Mouse (Mus musculus): Measurements from ENCODE around the gene Atp5f1.
"Not testable (repeated sequence)": the region's sequence is repeated elsewhere in the genome, so short reads cannot be mapped to it uniquely, and the experiment has no call there.

Atp5f1 gene

GRCm38 (mm10) chr3:105931095-105931494, 28.8 kb downstream of the Atp5f1 start:
- DNase-seq (ENCODE audit: low spot score in 2 of 2), result no peak

DNA sequence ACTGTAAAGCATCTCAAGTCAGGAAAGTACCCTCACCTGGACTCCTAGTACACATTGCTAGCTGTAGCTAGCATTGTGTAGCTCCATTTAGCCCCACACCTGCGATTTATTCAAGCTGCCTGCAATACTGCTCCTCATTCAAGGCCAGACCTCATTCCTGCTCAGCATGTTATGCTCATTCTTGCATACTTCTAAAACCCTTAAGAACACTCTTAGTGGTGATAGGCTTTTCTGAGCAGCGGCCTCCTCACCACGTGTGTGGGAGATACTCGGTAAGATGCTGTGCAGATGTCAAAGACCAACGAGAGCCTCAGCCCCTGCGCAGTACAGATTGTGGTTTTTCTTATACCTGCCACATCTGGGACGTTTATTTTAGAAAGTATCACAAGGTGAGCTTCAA, 30.1 kb downstream of the Atp5f1 start:
- no peak for DNase-seq (ENCODE audit: low spot score in 2 of 2)

- DNase-seq (ENCODE audit: low spot score in 2 of 2), result no peak
Measured at GRCm38 (mm10) chr3:105928781-105929180, 31.1 kb downstream of the Atp5f1 start.

DNA sequence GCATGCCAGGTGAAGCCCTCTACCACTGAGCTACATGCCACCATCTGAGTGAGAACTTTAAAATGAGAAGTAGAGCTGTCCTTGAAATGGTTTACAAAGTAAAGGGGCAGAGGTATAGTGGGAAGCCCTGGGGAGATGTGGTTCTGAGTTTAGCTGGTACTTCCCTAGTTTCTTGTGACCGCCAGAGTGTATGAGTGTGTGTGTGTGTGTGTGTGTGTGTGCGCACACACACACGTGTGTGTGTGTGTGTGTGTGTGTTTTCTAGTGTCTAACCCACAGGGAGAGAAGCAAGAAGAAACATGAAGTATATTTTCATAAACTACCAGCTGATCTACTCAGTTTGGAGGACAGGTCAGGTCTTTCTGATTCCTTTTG, 31.7 kb downstream of the Atp5f1 start:
- DNase-seq (ENCODE audit: low spot score in 2 of 2), result no peak

DNA sequence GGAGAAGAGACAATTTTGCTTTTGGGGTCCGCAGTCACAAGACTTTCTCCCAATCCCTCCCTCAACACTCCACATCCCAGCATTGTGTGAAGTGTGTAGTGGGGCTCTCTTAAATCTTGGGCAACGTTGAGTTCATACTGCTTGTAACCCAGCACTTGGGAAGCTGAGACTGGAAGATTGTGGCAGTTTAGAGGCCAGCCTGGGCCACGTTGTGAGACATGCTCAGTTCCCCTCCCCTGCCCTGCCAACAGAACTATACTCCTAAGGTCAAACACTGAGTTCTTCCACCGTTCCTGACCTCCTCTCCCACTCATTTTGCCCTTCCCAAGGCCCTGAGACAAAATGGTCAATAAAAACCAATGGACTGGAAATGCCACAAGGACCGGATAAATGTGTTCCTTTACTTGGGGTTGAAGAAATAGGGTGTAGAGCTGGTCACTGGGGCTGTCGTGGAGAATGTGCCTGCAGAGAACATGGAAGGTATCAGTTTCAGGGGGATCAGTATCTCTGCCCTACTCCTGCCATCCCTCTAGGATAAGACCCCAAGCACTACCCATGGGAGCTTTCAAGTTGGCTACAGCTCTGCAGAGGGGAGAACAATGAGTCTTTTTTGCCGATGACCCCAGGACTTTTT, 32.2 kb downstream of the Atp5f1 start:
- no peak for DNase-seq (ENCODE audit: low spot score in 2 of 2)

- no peak for DNase-seq (ENCODE audit: low spot score in 2 of 2)
Measured at GRCm38 (mm10) chr3:105924616-105925015, 35.3 kb downstream of the Atp5f1 start.

GRCm38 (mm10) chr3:105921959-105922358, 37.9 kb downstream of the Atp5f1 start:
- no peak for DNase-seq (ENCODE audit: low spot score in 2 of 2)

DNA sequence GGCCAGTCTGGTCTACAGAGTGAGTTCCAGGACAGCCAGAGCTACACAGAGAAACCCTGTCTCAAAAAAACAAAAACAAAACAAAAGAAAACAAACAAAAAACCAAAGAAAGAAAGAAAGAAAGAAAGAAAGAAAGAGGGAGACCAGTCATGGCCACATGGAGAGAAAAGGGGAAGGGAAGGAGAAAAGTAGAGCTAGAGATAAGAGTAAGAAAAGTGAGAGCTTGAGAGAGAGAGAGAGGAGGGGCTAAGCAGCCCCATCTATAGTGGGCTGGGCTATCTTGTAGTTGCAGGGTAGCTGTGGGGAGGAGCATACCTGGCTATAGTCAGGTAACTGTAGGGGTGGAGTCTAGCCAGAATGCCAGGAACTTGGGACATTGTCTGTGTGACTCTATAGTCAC, 39.2 kb downstream of the Atp5f1 start:
- DNase-seq (ENCODE audit: low spot score in 2 of 2), result not testable (repeated sequence)

GRCm38 (mm10) chr3:105918355-105918745, 41.5 kb downstream of the Atp5f1 start:
- no peak for DNase-seq (ENCODE audit: low spot score in 2 of 2)

- DNase-seq (ENCODE audit: low spot score in 2 of 2), result no peak
Measured at GRCm38 (mm10) chr3:105917656-105918354, 42.1 kb downstream of the Atp5f1 start.

DNA sequence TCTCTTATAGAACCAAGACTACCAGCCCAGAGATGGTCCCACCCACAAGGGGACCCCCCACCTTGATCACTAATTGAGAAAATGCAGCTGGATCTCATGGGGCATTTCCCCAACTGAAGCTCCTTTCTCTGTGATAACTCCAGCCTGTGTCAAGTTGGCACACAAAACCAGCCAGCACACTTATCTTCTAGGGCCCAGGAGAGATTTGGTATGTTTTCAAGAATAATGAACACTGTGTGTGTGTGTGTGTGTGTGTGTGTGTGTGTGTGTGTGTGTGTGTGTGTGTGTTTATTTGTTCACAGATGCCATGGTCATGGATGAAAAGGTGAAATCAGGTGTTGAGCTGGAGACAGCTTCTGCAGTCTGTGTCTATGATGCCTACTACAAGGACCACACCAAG, 43.4 kb downstream of the Atp5f1 start:
- not testable (repeated sequence) for DNase-seq (ENCODE audit: low spot score in 2 of 2)

DNA sequence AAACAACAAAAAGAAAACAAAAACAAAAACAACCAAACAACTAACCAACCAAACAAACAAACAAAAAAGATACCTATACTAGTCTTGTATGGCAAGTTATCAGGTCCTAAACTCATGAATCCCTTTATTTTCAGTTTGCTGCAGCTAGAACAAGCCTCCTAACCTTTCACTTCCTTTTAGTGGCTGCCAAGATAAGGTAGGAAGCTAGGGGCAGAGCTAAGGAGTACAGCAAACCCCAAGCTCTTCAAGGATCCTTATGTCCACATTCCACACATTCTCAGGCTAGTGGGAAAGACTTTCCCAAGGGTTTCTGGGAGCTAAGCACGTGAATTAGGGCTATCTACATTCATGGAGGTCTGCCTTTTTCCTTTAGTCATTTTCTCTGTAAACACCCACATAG, 44.6 kb downstream of the Atp5f1 start:
- no peak for DNase-seq (ENCODE audit: low spot score in 2 of 2)

DNA sequence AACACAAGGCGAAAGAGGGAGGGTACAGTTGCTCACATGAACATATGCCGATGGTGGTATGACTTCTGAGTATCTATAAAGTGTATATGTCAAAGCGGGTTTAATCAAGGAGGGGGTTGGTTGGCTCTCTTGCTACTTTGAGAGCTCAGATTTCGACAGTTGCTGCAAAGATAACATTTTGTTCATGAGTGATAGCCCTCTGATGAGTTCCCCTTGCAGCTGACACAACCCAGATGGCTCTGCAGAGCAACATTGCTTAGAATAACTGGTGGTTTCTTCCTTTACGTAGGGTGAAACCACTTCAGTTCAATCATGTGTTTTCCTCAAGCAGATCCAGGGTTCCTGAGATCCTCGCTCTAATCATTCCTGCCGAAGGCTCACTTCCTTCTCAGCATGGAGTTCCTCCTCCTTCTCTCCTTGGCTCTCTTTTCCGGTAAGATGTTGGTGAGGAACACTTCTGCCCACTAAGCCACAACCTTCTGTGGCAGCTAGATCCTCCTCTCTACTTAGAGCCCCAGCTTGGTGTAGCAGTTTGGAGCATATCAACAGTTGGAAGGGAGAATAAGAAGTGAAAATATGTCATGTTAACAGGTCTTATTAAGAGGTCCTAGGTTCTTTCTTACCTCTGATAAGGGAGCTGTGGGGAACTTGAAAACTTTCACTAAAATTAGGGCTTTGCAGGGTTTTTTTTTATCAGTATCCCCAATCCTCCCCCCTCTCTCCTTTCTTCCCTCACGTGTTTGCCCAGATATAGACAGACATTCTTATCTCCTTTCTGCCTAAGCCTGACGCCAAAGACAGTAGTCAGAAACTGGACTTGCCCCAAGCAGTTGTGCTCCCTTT, 45.8 kb downstream of the Atp5f1 start:
- no peak for DNase-seq (ENCODE audit: low spot score in 2 of 2)

GRCm38 (mm10) chr3:105912097-105912880, 47.6 kb downstream of the Atp5f1 start:
- DNase-seq (ENCODE audit: low spot score in 2 of 2), result no peak

DNA sequence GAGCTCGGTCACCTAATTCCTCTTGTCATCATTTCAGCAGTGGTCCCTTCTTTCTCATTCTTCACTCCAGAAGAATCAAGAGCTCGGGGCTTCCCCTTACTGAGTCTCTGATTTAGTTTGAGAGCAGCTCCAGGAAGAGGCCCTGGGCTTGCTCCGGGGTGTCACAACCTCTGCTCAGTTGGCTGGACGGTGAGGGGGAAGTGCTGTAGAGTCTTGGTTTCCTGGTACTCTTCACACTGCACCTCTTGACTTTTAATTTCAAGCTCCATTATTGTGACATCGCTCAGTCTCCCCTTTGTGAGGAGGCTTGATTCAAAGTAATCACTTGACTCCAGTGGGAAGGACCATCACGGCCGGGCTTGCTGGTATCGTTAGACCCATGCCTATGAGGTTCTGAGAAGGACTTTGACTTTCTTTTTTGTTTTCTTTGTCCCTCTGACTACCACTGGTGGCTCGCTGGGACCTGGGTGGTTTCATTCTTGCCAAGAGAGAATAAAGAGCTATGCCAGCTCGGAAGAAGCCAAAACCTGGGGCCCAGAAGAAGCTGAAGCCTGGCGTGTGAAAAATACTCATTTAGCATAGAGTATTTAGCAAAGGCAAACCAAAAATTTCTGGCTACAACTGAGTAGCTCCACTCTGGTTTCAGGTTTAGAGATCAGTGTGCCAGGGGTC, 49.2 kb downstream of the Atp5f1 start:
- DNase-seq (ENCODE audit: low spot score in 2 of 2), result no peak

GRCm38 (mm10) chr3:105908976-105909375, 50.9 kb downstream of the Atp5f1 start:
- DNase-seq (ENCODE audit: low spot score in 2 of 2), result no peak

- DNase-seq (ENCODE audit: low spot score in 2 of 2), result no peak
Measured at GRCm38 (mm10) chr3:105907956-105908655, 51.8 kb downstream of the Atp5f1 start.

GRCm38 (mm10) chr3:105904721-105905120, 55.2 kb downstream of the Atp5f1 start:
- no peak for DNase-seq (ENCODE audit: low spot score in 2 of 2)

GRCm38 (mm10) chr3:105904213-105904612, 55.7 kb downstream of the Atp5f1 start:
- no peak for DNase-seq (ENCODE audit: low spot score in 2 of 2)

DNA sequence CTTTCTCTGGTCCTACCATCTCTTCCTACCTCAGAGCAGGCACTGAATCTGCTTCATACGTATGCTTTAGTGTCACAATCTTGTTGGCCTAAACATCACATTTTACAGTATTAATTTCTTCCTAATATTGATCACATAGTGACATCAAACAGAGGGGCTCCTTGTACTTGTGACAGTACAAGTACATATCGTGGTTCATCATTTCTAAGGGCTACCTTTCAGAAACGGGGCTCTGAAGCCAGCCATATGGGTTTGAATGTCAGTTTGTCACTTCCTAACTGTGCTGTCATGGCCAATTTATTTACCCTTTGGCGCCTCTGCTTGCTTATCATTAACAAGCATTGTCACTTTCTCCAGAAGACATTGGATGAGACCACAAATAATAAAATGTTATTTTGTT, 58.4 kb downstream of the Atp5f1 start:
- no peak for DNase-seq (ENCODE audit: low spot score in 2 of 2)

DNA sequence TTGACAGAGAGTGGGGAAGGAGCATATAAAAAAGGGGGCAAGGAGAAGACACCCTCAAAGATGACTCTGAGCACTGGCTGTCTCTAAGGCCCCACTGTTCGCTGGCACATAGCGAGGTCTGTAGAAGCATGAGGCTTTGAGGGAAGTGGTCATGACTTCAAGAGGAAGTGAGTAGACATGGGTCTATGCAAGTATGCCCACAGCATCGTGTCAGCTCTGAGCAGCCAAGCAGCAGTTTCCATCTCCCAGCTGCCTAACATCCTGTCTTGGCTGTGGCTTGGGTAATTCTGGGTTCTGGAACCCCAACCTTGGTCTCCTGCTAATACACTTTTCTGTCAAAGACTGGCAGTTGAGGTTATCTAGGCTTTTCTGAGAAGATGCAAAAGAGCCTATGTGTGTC, 59.2 kb downstream of the Atp5f1 start:
- no peak for DNase-seq (ENCODE audit: low spot score in 2 of 2)

Data from frontal cortex, postnatal 10 days (tissue).